15 mouse cellular contexts compared by ENCODE assay signal in the genomic region with DNA sequence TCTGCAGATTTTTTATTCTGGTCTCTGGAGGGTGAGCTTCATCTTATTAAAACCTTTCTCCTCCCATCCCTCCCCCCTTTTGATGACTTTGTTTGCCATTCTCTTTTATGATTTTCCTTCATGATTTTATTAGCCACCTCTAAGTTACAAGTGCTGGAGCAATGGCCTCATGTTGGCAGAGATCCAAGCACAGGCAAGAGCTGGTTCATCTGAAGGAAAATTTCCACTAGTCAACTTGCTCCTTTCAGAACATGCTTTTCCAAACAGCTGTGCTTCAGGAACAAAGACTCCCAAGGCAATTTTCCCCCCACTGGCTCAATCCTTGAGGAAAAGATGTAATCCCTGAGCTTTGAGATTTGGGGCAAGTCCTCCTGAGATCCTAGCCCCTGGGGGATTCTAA. TPM values are rescaled to one million over a fixed set of nuclear protein-coding genes. Genes with fewer than 3 reads are reported as not detected.
A peak's percentile ranks its signal among the peaks of the same experiment; 100 is the strongest.
DNase-seq lines count a peak whose midpoint lies in the region; ATAC-seq and TF ChIP-seq lines count a peak whose summit lies in the region.
"Had no signal": no experiment of that assay in that cellular context is flagged by ENCODE, and none has a peak within 500 bp of the region (broad histone marks: within the 10 kb centered on the region; RNA-seq: fewer than 3 reads in every experiment).

No protein-coding gene starts in this region.

- intact Hi-C loops in gastrocnemius, adult 2 months (cut with DNase I): no loop called here

- H3K36me3 ChIP-seq in kidney, embryonic 15.5 days: no peaks in the 10 kb centered on the region
- H3K36me3 ChIP-seq: heart, embryonic 15.5 days; liver, embryonic 12.5 days; neural tube, embryonic 13.5 days had no signal

- no peak overlapping the region for H3K4me3 ChIP-seq in gastrocnemius, adult 2 months
- H3K4me3 ChIP-seq in kidney, embryonic 15.5 days (replicated peaks): no peak overlapping the region
- H3K4me3 ChIP-seq: heart, embryonic 15.5 days; liver, embryonic 12.5 days; neural tube, embryonic 13.5 days had no signal

- TF ChIP-seq CTCF in gastrocnemius, adult 2 months (IDR thresholded peaks at IDR 0.05): no peak

- ATAC-seq in kidney, embryonic 15.5 days (replicated peaks; ENCODE audit: low FRiP score): no peak
- ATAC-seq: inflammation-experienced regulatory T-cells, adult 6 months; liver, embryonic 12.5 days; Patski had no signal

- H3K27ac ChIP-seq in gastrocnemius, adult 2 months: 0 out of 2 replicates have a peak overlapping the region, but pooled peaks have one; percentile 31
- H3K27ac ChIP-seq in kidney, embryonic 15.5 days: no peak overlapping the region
- H3K27ac ChIP-seq: heart, embryonic 15.5 days; liver, embryonic 12.5 days; neural tube, embryonic 13.5 days had no signal

- H3K27me3 ChIP-seq in kidney, embryonic 15.5 days: no peaks in the 10 kb centered on the region
- H3K27me3 ChIP-seq: heart, embryonic 15.5 days had no signal

- no peaks in the 10 kb centered on the region for H3K9me3 ChIP-seq in kidney, embryonic 15.5 days (replicated peaks)
- H3K9me3 ChIP-seq: heart, embryonic 15.5 days; liver, embryonic 12.5 days; neural tube, embryonic 13.5 days had no signal

- H3K4me2 ChIP-seq in kidney, embryonic 15.5 days: no peak overlapping the region
- H3K4me2 ChIP-seq: heart, embryonic 15.5 days; liver, embryonic 12.5 days; neural tube, embryonic 13.5 days had no signal

- H3K4me1 ChIP-seq in kidney, embryonic 15.5 days: 0 out of 2 replicates have a peak, but pooled peaks cover 4% of the 10 kb centered on the region
- H3K4me1 ChIP-seq: heart, embryonic 15.5 days; liver, embryonic 12.5 days had no signal

- DNase-seq in gastrocnemius, adult 2 months: peak; percentile 47
- no peak for DNase-seq in gastrocnemius, postnatal 4 days (ENCODE audit: low spot score in 2 of 2)
- DNase-seq in kidney, postnatal 10 days: peak; percentile 57
- peak; percentile 39 for DNase-seq in 3T3-L1 (ENCODE audit: low read depth, low spot score)
- peak; percentile 41 for DNase-seq in brain, adult 2 months (ENCODE audit: low read depth, low spot score)
- DNase-seq in Muller cell, postnatal 12 days (ENCODE audit: inconsistent ontology term): no peak
- DNase-seq in layer of hippocampus, adult 8-10 months (ENCODE audit: low spot score in 2 of 2): no peak
- DNase-seq: cerebellum, adult 2 months; layer of hippocampus, postnatal 36 days had no signal

- no peak overlapping the region for H3K9ac ChIP-seq in kidney, embryonic 15.5 days
- H3K9ac ChIP-seq: heart, embryonic 15.5 days; liver, embryonic 12.5 days; neural tube, embryonic 13.5 days had no signal

RNA-seq across cellular contexts. Expression of a gene that starts 5.6 kb away (rescaled TPM):
- 1 to 10 TPM; 2.0 to 2.6 TPM for total RNA-seq in gastrocnemius, adult 2 months (2021)
- 10 to 100 TPM; 11.3 to 13.1 TPM for total RNA-seq in gastrocnemius, postnatal 4 days (2021)
- polyA plus RNA-seq in kidney, embryonic 15.5 days (2015; fragmentation: Nextera tagmentation; extraction: Ambion mirVana): 39.1 and 39.8 TPM in 2 replicates
- 10 to 100 TPM; 18.9 to 32.0 (median 25.5) TPM for total RNA-seq in layer of hippocampus, adult 8-10 months (2022)
- polyA plus RNA-seq: inflammation-experienced regulatory T-cells, adult 6 months; Patski had no signal

Comparison
In these comparisons a context has a peak if more than half of its experiments do, and no peak if none do; other contexts are left out.
1. DNase-seq: peak in gastrocnemius, adult 2 months (single experiment), kidney, postnatal 10 days (single experiment), 3T3-L1 (single experiment) and brain, adult 2 months (single experiment); none in gastrocnemius, postnatal 4 days (0 of 2), Muller cell, postnatal 12 days (single experiment) and layer of hippocampus, adult 8-10 months (0 of 2).